Mouse (Mus musculus) embryonic stem cell, embryonic (primary cell): ENCODE measurements at regions not wholly inside any gene's neighbourhood (a gene's known extent, or its start where the extent isn't known, plus 50 kb on each side); places are given as distances from the start of the nearest gene placed in this dataset.

Experiments
- CTCF ChIA-PET, 4 experiments: fragments of 300-600 bp in 2 of 4; fragments of 350-600 bp in 2 of 4; sonication (Branson Sonifier 250); formaldehyde crosslinking; loops; one replicate each; lab custom pipeline; 2022; ENCODE audit warnings: inconsistent platforms in 2 of 4; lab: Charles Lee
- POLR2A ChIA-PET, 4 experiments: fragments of 300-600 bp in 2 of 4; fragments of 350-600 bp in 2 of 4; sonication (Branson Sonifier 250); formaldehyde crosslinking; loops; one replicate each; lab custom pipeline; 2022; ENCODE audit warnings: antibody characterized with exemption in 4 of 4, inconsistent platforms in 1 of 4; lab: Charles Lee

DNA sequence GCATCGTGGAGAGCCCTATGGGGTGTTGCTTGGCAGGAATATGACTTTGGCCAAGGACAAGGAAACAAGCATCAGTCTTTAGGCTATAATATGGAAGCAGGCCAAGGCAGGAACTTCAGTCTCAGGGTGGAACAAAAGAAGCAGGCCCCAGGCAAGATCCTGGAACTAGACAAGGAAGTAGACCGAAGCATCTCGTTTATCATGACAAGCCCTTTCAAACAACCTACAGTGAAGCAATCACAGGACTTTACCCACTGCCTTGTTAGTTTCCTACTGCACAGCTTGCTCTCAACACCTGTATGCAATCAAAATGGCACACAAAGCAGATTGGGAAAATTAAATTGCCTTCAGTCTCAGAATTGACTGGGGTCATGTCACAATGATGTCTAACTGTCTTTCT lies 163.2 kb upstream of the Gulp1 start:
- ChIA-PET POLR2A (interaction anchor here in 1 of 4 experiments (1.0 kb wide), 1 partner anchor 33 kb away, joined by 3 read pairs; no protein-coding TSS in a partner anchor), CTCF (no interaction called here)

DNA sequence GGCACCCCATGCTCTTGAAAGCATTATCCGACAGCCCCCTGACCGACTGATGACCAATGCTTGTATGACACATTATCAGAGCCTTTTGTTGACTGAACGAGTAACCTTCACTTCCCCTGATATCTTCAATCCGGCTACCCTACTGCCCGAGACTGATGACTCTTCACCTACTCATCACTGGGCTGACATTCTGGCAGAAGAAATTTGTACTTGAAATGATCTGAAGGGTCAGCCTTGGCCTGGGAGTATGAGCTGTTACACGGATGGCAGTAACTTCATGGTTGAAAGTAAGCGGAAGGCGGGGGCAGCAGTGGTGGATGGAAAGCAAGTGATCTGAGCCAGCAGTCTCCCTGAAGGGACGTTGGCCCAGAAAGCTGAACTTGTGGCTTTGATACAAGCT lies 159.2 kb upstream of the Gulp1 start:
- ChIA-PET CTCF (no interaction called here), POLR2A (no interaction called here)

DNA sequence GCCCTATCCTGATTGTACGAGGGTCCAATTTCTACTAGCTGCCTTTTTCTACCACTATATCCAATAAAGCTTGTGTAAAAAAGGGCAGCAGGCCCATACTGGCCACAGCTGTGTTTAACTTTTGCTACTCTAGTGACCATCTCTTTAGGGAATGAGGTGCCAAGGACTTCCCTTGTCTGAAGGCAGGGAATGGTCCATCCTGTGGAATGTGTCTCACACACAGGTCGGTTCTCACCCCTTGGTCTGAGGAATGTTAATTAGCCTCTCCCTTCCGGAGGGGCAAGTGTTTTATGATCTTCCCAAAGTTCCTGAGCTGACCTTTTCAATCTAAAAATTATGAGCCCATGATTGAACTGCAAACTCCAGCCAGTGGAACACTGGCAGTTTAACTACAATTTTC lies 155.8 kb upstream of the Gulp1 start:
- ChIA-PET POLR2A (interaction anchor here in 1 of 4 experiments (1.1 kb wide), 1 partner anchor 64 kb away, joined by 3 read pairs; no protein-coding TSS in a partner anchor), CTCF (interaction anchor here in 1 of 4 experiments (0.5 kb wide), 1 partner anchor 136 kb away, joined by 20 read pairs; no protein-coding TSS in a partner anchor)

DNA sequence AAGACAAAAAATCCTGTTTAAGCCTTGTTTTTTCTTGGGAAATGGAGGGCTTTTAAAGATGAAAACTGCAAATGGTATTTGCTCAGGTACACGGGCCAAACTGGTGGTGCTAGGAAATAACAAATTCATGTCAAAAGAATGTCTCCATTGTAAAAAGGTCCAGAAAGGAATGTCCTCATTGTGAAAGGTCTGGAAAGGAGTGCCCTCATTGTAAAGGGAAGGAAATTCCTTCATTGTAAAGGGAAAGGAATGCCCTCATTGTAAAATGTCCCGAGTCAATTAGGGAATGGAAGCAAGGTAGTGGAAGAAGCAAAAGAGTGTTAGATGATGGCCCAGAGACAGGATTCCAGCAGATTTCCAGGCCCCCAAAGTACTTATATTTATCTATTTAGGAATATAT lies 153.2 kb upstream of the Gulp1 start:
- ChIA-PET POLR2A (no interaction called here), CTCF (no interaction called here)

DNA sequence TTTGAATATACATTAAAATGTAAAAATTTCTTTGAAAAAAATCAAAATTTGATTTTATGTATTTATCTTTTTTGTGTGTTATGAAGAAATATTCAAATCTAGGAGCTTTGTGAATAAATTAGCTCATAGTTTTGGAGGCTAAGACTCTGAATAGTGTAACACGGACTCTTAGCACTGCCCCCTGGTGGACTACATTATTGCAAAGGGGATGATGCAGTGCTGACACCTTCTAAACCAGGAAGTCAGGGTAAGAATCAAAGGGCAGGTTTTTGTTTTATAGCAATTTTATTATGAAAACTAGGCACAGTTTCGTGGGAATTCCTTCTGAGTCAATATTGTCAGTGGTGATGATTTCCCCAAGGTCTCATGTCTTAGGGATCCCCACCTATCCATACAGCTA lies 113.5 kb upstream of the Gulp1 start:
- CTCF ChIA-PET, result interaction anchor here in 1 of 4 experiments (0.5 kb wide), 1 partner anchor 325 kb away, joined by 5 read pairs; no protein-coding TSS in a partner anchor
- POLR2A ChIA-PET, result interaction anchor here in 1 of 4 experiments (1.0 kb wide), 1 partner anchor 28 kb away, joined by 3 read pairs; no protein-coding TSS in a partner anchor
